Mouse (Mus musculus) spleen, adult 2 months (tissue): ENCODE results near the gene Gja1. TPM values are rescaled to one million over a fixed set of nuclear protein-coding genes. Genes with fewer than 3 reads are reported as not detected.
"Not testable (repeated sequence)": the region's sequence is repeated elsewhere in the genome, so short reads cannot be mapped to it uniquely, and the experiment has no call there.

Experiments used
- DNase-seq, 2 experiments: peaks; one replicate each; pipeline versions ENCODE4 v3.0.0 to v3.0.0-alpha.2; 2012 to 2021; ENCODE audit warnings: low spot score in 2 of 2, low read depth in 1 of 2
- H3K27ac ChIP-seq: fragments of 200-500 bp; 2 replicates; pipeline ENCODE4 v1.5.1; 2012; ENCODE audit warnings: low read length, inconsistent platforms; ENCODE audit not compliant: insufficient read depth
- H3K27me3 ChIP-seq: fragments of 200-500 bp; 2 replicates; pipeline ENCODE4 v1.6.1; 2012; ENCODE audit warnings: mild to moderate bottlenecking, moderate library complexity, low read length, inconsistent platforms; ENCODE audit not compliant: control insufficient read depth, insufficient read depth
- H3K36me3 ChIP-seq: fragments of 200-500 bp; 2 replicates; pipeline ENCODE4 v1.6.1; 2012; ENCODE audit warnings: mild to moderate bottlenecking, low read length, inconsistent platforms; ENCODE audit not compliant: control insufficient read depth, insufficient read depth
- H3K4me1 ChIP-seq: fragments of 200-500 bp; 2 replicates; pipeline ENCODE4 v1.6.1; 2011; ENCODE audit warnings: inconsistent platforms; ENCODE audit not compliant: control insufficient read depth, insufficient read depth, insufficient read length
- H3K4me3 ChIP-seq: fragments of 200-500 bp; 2 replicates; pipeline ENCODE4 v1.5.1; 2011; ENCODE audit warnings: mild to moderate bottlenecking, inconsistent platforms; ENCODE audit not compliant: insufficient read depth, insufficient read length; ENCODE audit errors: extremely low read depth
- CTCF ChIP-seq: fragments of 200-500 bp; IDR thresholded peaks from 2 replicates; pipeline ENCODE4 v1.5.1; 2011; ENCODE audit warnings: mild to moderate bottlenecking, inconsistent platforms; ENCODE audit not compliant: insufficient read depth, insufficient read length, insufficient replicate concordance; ENCODE audit errors: extremely low read depth
- POLR2A ChIP-seq: fragments of 200-500 bp; IDR thresholded peaks from 2 replicates; pipeline ENCODE4 v1.6.1; 2011; ENCODE audit warnings: low read depth, low read length, inconsistent platforms
- WGBS: fragments of 180-500 bp; shearing (Covaris S2); methylation state at CpG from one replicate; pipeline ENCODE4 v1.1.7; 2018; 5-methylcytosine and 5-hydroxymethylcytosine counted together
- polyA plus RNA-seq: library from polyadenylated mRNA; depleted of rRNA; stranded (reverse); fragments of >200 nt; gene quantifications from 2 replicates; pipeline ENCODE4 v1.2.3, GENCODE M21; 2012

Gene Gja1
- polyA plus RNA-seq, 1 experiment = 6.4 TPM

DNA sequence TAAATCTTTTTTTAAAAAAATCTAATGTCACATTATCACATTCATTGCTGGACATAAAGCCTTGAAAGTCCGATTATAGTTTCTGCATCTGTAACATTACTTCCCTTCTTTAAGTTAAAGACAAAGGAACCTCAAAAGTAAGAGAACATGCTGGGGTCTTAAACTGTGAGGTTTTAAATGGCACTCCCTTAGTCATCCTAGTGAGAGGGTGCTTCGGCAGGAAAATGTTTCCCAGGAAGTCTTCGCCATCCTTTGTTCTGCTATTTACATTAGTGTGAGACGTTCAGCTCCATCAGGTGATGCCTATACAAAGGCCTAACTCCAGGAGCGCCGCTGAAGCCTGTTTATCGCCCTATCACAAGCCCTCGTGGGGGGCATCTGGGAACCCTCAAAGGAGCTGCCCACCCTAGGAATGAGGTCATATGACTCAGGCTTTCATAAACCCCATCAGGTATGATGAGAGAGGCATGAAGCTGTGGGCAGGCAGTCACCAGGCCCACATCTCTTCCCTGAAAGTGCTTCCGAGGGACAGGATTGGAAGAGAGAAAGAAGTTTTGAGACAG lies 1.1 kb upstream of the Gja1 start:
- H3K36me3 ChIP-seq = no peaks in the 10 kb centered on the region
- 83% methylated on average over 9 of the region's 9 CpGs for WGBS
- DNase-seq = no peak
- TF ChIP-seq POLR2A = no peak
- no peak overlapping the region for H3K4me3 ChIP-seq
- no peaks in the 10 kb centered on the region for H3K4me1 ChIP-seq
- no peak overlapping the region for H3K27ac ChIP-seq
- peaks cover 8% of the 10 kb centered on the region for H3K27me3 ChIP-seq

DNA sequence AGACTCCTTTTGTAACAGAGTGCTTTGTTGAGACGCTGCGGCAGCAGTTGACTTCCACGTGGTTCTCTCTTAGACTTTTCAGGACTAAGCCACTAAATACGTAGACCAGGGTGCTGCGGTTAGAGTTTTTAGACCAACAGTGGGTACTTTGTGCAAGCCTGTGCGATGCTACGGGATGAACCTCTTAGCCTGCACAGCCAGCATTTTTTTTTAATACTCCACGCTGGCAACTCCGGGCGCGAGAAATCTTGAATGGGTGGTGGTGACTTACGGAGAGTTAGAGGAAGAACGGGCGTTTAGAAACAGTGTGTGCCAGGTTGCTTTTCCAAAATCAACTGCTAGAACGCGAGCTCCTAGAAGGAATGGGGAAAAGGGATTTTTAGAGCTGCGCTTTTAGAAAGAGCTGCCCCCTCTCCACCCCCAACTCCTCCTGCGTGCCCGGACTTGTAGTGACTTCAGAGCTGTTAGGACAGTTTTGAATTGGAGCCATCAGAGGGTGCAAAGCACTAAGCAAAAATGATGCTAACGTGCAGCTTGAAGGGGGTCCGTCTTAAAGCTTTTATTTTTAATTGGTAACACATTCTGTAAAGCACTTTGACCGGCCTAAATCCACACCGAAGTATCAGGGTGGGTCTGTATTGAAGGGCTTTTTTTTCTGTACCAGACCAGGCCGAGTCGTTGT lies 977 bp downstream of the Gja1 start:
- H3K27me3 ChIP-seq = peaks cover 8% of the 10 kb centered on the region
- H3K27ac ChIP-seq = peak overlapping the region; percentile 29
- no peak for DNase-seq
- TF ChIP-seq POLR2A (no peak), CTCF (no peak)
- H3K36me3 ChIP-seq = no peaks in the 10 kb centered on the region
- whole genome bisulfite sequencing = 1% methylated on average over 25 of the region's 25 CpGs
- H3K4me1 ChIP-seq = no peaks in the 10 kb centered on the region
- peak overlapping the region; percentile 42 for H3K4me3 ChIP-seq

DNA sequence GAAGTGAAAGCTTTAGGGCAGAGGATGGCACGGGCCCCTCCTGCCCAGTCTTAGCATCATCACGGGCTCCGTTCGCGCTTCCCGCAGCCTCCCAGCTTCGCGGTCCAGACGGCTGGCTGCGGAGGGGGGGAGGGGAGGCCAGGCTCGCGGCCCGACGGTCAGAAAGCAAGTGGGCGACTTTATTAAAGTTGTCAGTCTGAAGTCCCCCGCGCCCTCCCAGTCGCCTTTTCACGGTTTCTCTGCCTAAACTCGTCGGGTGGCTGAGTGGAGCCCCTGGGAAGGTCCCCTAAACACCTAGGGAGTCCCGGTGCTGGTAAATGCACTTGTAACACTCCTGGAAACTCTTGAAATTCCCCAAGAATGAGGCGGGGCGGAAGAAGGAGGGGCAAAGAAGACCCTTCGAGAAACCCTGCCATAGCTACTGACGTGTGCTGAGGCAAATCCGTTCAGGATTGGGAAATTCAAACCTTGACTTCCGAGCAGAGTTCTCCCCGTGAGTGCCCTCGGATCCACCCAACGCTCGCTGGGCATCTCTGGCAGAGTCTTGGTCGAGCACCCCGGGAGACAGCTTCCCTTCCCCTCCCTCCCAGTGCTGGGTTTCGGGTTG lies 1.6 kb downstream of the Gja1 start:
- peak in 1 of 2 experiments; percentile 3 for DNase-seq
- H3K4me1 ChIP-seq = no peaks in the 10 kb centered on the region
- peak overlapping the region; percentile 42 for H3K4me3 ChIP-seq
- TF ChIP-seq POLR2A = no peak
- TF ChIP-seq CTCF = no peak
- peak overlapping the region; percentile 29; the same call in 1 of the 2 replicates for H3K27ac ChIP-seq
- H3K27me3 ChIP-seq = peaks cover 8% of the 10 kb centered on the region
- 2% methylated on average over 35 of the region's 35 CpGs for WGBS
- no peaks in the 10 kb centered on the region for H3K36me3 ChIP-seq

- H3K27me3 ChIP-seq = peaks cover 8% of the 10 kb centered on the region
- WGBS = 20% methylated on average over 7 of the region's 7 CpGs
- H3K4me3 ChIP-seq = peak overlapping the region; percentile 18; the same call in 1 of the 2 replicates
- no peak for DNase-seq
- H3K27ac ChIP-seq = no peak overlapping the region
- TF ChIP-seq CTCF (no peak), POLR2A (no peak)
- no peaks in the 10 kb centered on the region for H3K4me1 ChIP-seq
- no peaks in the 10 kb centered on the region for H3K36me3 ChIP-seq
These were observed 2.6 kb downstream of the Gja1 start for GRCm38 (mm10) chr10:56379720-56380119.

DNA sequence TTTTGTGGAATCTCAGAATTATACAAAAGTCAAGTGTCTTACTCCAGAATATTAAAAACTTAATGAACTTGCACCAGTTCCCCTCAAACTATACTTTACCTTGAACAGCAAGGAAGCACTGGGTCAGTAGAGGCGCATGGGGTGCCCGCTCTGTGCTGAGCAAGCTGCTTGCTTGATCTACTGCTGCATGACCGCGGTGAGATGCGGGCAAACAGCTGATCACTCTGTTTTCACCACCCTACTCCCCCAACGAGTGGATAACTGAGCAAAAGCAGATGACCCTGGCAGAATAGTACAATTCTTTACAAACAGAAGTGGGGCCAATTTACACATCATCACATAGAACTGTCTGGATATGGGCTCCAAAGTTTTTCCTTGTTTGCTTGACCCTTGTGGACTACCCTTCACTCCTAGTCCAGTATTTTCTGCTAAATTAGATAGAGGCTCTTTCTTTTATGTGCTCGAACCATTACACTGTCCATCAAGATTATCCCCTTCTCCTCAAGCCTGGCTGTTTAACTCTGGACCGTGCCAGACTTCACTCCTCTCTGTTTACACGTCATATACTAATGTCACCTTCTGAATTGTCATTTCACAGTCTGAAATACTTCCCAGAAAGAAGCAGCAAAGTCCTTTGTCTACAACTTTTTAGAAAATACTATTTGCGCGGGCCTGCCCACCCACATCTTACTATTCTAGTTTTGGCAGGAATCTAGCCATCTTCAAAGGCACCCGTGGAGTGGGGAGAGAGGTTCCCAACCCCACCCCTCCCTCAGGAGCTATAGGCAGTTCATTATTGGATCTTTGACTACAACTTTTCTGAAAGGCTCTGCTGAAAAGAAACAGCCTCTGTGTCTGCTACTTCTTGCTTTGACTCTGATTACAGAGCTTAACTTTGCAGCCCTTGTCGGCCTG lies 8.3 kb downstream of the Gja1 start:
- TF ChIP-seq CTCF (no peak), POLR2A (no peak)
- DNase-seq = no peak
- Histone ChIP-seq H3K27me3 (no peaks in the 10 kb centered on the region), H3K27ac (no peak overlapping the region), H3K4me1 (no peaks in the 10 kb centered on the region), H3K4me3 (no peak overlapping the region), H3K36me3 (no peaks in the 10 kb centered on the region)
- WGBS = 86% methylated on average over 13 of the region's 13 CpGs

- Histone ChIP-seq H3K4me3 (no peak overlapping the region), H3K4me1 (no peaks in the 10 kb centered on the region), H3K36me3 (no peaks in the 10 kb centered on the region), H3K27ac (no peak overlapping the region), H3K27me3 (no peaks in the 10 kb centered on the region)
- WGBS = 74% methylated on average over 6 of the region's 6 CpGs
- DNase-seq = no peak
- TF ChIP-seq CTCF (no peak), POLR2A (no peak)
These were observed 16.1 kb downstream of the Gja1 start for GRCm38 (mm10) chr10:56393095-56393784.

- 90% methylated on average over 7 of the region's 7 CpGs for WGBS
These were observed 16.8 kb downstream of the Gja1 start for GRCm38 (mm10) chr10:56393815-56394417.

More at GRCm38 (mm10) chr10:56393815-56394417, 16.8 kb downstream of the Gja1 start:
- DNase-seq, H3K27ac ChIP-seq, H3K27me3 ChIP-seq, H3K36me3 ChIP-seq, H3K4me3 ChIP-seq, H3K4me1 ChIP-seq: not testable (repeated sequence)
